Mouse (Mus musculus) neural tube, embryonic 10.5 days (tissue): ENCODE measurements at regions not wholly inside any gene's neighbourhood (a gene's known extent, or its start where the extent isn't known, plus 50 kb on each side); places are given as distances from the start of the nearest gene placed in this dataset.

Source experiments
- DNase-seq: peaks from one replicate; pipeline ENCODE4 v3.0.0-alpha.2; 2017; ENCODE audit warnings: low spot score; ENCODE audit errors: extremely low spot score

DNA sequence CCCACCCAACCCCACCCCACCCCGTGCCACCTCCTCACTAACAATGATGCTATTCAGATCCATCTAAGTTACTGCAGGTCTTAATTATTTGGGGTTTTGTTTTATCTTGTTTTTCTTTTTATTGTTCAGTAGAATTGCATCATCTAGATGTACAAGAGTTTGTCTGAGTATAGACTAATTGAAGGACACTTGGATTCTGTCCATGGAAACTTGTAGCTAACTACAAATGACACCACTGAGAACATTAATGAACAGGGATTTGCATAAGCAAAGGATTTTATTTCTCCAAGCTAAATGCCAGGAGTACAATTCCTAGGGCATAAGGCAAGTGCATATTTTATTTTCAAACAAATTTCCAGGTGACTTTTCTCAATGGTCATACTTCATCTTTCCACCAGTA lies 318.4 kb upstream of the Slc7a11 start:
- no peak for DNase-seq

DNA sequence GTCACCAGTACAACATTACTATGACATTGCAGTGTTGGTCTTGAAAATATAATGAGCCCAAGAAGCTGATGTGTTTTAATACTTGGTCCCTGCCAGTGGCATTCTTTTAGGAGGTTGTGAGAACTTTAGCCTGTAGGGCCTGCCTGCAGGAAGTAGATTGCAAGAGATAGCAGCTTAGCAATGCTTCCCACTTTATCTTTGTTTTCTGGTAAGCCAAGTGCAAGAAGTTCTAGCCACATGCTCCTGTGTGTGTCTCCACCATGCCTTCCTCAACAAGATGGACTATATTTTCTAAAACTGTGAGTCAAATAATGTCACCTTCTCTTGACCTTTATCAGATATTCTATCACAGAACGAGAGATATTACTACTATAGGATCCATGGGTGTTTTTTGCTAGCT lies 314.7 kb upstream of the Slc7a11 start:
- DNase-seq, result no peak

DNA sequence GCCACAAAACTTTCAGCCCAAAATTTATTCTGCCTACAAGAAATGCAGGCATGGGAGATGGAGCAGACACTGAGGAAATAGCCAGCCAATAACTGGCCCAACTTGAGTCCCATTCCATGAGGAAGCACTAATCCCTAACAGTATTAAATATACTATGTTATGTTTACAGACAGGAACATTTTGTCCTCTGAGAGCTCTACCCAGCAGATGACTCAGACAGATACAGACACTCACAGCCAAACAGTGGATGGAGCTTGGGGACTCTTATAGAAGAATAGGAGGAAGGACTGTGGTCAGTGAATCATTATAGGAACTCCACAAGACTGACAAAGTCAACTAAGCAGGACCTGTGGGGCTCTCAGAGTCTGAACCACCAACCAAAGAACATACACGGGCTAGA lies 293.8 kb upstream of the Slc7a11 start:
- DNase-seq, result no peak

DNA sequence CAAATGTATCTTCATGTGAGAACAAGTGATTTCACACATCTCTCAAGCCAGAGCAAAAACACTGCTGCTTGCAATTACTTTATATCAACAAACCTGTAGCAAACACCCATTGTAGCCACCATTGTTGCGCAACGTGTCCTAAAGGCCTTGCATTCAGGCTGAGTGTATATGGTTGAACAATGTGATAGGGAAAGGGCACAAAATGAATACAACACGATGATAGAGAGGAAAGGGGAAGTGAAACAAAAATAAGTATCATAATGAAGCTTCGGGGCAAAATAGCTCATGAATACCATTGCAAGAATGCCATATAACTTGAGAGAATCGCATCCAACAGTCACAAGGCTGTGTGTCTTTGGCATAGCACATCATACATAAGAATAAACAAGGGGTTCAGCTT lies 275.6 kb upstream of the Slc7a11 start:
- no peak for DNase-seq

DNA sequence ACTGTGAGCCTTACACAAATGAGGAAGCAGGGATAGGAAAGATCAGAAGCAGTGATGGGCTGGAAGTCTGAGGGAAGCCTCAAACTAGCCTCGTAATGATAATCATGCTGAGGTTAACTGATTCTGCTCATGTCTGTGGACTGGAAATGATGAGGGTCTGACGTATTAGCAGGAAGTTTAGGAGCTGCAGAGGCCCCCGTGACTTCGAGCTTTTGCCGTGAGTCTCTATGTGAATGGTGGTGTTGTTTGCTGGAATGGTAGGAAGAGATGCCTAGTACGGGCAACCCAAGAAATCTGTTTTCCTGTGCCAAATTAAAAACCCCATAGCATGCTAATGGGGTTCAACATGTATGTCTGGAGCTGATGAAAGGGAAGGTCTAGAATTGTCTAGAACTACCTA lies 270.0 kb upstream of the Slc7a11 start:
- no peak for DNase-seq

DNA sequence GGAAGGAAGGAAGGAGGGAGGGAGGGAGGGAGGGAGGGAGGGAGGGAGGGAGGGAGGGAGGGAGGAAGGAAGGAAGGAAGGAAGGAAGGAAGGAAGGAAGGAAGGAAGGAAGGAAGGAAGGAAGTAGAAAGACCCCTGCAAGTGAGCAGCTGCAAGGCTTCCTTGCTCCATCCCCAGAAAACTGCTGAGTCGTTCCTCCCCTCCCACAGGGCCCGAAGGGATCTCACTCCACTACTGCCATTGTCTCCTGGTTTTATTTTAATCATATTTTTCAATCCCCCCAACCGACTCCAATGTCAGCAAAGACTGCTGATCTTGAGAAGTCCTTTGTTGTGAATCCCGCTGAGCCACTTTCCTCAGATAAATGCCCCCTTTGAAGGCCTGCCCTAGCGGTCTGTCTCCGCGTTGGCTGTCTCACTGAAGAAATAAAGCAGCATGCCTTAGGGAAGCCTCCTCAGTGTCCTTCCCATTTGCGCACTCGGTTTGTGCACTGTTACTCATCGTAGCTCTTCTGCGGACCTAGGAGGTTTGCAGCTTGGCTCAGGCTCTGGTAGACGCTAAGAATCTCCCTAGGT lies 266.1 kb upstream of the Slc7a11 start:
- DNase-seq, result peak; percentile 21

DNA sequence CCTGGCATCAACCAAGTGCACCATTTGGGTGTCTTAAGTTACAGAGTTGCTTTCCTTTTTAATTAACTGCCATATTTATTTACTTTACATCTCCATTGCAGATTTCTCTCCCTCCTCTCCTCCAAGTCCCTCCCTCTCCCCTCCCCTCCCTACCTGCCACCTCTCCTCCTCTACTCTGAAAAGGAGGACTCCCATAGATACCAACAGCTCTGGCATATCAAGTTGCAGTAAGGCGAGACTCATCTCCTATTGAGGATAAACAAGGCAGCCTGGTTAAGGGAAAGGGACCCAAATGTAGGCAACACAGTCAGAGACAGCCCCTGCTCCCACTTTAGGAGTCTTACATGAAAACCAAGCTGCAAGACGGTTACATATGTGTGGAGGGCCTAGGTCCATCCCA lies 263.3 kb upstream of the Slc7a11 start:
- DNase-seq, result no peak

DNA sequence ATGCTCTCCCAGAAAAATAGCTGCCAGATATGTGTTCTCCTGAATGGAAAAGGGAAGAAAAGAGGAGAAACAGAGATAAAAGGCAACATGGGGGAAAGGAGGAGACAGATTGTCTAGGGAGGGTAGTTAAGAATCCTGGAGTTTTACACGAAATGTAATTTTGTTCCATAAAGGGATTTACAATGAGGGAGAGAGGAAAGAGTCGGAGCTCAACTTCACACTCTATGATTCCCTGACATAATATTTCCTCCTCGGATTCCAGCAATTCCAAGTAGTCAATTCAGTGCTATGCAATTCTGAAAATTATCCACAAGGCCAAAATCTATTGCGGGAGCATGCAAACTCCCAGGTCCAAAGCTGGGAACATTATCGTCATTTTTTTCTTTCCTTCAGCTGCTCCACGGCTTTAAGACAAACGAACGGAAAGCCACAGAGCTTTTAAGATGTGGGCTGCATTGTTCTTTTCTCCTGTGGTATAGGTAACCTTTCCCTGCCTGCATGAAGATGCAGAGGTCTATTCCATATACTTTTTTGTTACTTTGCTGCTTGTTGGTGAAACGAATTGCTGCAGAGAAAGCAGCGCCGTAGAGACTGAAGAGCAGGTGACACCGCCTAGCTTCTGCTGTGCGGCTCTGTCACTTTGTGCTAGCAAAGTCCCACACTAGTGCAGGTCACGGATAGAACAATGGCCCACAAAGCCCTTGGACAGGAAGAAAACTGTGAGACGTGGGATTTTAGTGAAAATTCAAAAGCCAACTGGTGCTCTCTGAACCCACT lies 251.7 kb upstream of the Slc7a11 start:
- DNase-seq, result no peak

DNA sequence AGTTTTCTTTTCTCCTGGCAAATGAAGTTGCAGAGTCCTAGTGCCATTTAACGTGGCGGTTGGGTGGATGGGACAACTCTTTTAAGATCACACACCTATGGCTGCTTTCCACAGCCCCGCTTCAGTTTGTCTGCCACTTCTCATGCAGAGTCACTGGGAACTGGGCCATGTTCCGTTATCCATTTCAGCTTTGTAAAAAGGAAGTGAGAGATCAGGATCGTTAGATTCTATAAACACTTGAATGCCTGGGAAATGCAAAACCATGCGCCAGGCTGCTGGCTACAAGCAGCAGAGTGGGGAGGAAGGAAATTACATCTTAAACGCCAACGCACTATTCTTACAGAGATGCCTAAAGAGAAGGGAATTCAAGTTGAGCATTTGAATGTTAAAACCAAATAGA lies 251.1 kb upstream of the Slc7a11 start:
- no peak for DNase-seq

DNA sequence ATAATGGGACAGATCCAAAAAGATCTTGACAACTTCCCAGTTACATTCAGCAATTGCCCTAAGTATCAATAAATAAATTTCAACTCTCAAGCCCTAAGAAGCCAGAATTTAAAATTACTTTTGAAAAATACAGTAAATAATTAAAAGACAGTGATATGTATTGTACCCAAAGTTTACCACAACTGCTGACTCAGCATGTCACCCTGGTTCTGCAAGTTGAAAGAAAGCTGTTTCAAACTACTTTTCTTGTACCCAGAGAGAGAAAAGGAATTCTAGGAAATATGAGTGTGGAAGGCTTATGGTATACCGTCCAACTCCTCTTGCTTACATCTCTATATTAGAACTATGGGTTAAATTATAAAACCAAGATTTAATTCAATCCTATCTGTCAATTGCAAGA lies 248.9 kb upstream of the Slc7a11 start:
- no peak for DNase-seq

DNA sequence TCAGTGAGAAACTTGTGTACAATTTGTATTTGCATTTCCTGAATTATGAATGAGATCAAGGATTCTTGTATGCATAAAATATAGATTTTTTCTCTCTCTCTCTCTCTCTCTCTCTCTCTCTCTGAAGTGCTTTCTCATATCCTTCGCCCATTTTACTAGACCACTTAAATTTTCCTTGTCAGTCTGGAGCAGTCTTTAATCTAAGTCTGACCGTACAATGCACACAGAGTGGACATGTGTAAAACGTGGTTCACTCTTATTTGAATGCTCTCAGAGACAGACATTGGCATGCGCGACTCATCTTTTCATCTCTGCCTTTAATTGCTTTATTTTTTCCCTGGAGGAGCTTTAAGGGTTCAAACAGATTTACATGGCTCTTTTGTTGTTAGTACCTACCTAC lies 247.3 kb upstream of the Slc7a11 start:
- DNase-seq, result no peak

DNA sequence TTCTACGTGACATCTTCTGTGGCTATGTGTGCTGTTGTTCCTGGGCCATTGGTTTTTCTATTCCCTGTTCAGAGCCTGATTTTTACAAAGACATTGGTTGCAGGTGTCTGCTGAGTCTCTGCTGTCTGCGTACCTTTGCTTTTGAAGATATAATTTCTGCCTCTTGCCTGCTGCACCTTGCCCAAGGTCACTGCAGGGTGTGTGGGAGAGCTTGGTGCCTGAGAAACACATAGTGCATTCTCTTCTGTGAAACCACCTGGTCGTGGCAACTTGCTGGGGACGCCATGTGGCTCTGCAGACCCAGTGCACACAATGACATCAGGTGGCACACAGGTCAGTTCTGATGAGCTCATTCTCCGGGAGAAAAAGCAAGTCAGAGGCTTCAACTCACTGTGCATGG lies 246.0 kb upstream of the Slc7a11 start:
- no peak for DNase-seq

DNA sequence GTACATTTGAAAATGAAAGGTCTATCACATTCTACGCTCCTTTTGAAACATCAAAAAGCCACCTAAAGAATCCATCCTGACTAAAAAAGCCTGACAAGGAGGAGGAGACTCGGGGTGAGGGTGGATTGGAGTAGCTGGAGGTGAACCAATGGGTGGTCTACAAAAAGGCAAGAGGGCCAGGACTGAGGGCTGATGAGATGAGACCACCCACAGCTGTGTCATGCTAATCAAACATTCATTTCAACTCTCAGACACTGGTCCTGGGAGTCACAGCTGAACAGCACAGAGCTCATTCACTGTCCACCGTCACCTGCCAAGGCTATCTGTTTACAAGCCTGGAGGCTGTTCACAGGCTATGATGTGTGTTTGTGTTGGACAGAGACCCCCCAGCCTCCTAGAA lies 244.3 kb upstream of the Slc7a11 start:
- no peak for DNase-seq

DNA sequence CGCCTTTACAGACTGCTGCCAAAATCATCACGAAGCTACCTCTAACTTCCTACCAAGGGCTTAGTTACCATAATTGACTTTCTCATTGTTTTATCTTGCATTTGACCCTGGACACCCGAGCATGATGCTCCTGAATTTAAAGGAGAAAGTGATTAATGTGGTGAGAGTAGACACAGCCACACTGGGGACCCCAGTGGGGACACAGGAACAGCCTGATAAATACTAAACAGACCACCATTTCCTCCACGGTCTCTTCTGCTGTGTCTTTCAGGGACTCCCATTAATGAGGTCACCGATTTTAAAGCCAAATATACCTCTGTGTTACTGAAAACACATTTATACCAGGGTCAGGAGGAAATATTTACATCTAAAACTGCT lies 235.2 kb upstream of the Slc7a11 start:
- no peak for DNase-seq

DNA sequence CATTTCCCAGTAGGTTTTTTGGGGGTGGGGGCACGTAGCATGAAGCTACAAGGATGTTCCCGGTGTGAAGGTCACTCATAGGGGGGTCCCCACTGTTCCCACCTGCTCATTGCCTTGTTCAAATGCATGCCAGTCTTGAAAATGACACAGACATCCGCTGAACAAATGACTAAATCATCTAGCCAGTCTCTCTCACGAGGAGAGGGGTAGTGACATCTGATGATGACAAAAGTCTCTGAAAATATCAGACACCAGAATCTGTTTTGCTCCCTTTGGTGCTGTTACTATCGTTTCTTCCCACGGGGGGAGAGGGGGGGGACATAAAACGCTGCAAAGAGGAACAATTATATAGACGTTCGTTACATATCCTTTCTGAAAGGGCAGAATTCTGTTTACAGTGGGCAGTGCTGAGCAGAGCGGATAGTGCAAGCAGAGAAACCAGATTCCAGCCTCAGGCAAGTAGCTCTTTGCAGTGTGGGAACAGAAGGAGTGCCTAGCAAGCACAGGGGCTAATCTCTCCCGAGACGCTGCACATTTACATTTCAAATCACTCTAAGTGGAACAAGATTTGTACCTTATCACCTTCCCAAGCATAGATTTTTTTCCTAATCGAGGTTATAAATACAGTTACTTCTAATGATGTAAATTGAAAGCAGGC lies 234.7 kb upstream of the Slc7a11 start:
- DNase-seq, result no peak

DNA sequence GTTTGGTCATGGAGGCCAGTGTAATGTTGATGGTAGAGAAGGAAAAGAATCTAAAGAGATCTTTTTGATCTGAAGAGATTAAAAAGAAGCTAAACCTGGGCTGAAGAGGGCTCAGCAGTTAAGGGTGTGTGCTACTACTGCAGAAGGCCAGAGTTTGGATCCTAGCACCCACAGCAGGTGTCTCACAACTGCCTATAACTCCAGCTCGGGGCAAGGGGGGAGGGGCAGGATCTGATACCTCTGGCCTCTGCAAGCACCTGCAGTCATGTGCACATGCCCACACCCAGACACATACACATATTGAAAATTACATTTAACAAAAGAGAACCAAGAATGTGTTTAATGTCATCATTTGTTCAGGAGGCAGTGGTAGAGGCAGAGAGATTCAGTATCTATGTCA lies 232.4 kb upstream of the Slc7a11 start:
- no peak for DNase-seq

DNA sequence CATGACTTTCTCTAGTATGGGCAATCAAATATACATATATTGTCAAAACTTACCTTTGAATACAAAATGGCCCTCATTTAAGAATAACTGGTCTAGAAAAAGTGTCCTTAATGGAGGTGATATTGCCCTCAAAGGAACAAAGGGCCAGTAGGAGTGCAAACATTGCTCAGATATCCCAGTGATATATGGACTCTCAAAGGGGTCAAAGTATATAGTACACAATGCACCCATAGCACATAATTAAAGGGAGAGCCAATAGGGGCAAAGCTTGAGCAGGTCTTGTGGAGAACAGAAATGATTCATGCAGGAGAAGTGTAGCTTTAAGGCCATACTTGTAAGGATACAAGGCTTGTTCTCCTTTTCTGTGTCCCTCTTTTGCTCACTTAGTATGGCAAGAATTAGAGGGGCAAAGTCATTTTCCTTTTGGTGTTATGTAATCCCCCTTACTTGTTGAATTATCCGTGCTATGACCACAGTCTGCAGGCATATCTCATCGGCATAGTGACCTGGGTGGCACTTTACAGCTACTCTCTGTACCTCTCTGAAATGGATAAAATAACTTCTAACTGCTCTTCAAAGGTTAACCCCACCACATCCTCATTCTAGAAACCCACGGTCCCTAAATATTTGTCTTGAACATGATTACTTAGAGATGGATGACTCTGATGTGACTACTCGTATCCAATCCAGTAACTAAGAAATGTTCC lies 231.6 kb upstream of the Slc7a11 start:
- no peak for DNase-seq

DNA sequence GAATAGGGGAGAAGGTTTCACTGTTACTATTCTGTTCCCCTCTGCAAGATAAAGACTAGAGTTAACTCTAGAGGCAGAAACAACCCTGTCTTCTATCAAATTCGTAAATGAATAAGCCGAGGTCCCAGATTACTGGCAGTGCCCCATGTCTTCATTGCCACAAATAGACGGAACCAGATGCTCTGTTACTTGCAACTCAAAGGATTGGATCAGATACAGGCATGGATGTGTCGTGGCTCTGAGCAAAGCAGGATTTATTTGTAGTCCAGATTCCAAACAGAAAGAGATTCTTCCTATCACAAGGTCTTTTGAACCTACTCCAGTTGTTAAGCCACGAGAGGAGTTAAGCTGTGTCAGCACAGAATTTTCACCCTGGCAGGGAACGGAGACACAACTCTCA lies 221.9 kb upstream of the Slc7a11 start:
- no peak for DNase-seq

DNA sequence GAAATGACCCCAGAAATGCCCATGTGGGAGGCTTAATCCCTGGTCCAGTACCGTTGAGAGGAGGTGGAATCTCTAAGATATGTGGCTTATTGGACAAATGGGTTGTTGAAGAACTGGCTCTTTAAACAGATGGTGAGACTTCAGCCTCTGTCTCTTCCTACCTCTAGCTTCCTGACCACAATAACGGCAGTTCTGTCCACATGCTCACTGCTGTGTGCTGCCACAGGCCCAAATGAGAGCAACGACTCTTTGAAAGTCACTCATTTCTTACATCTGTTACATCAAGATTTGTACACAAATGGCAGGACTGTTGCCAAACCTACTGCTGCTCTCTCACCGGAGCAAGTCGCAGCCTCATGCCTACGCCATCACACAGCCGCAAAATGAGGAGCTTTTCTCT lies 217.6 kb upstream of the Slc7a11 start:
- DNase-seq, result no peak

DNA sequence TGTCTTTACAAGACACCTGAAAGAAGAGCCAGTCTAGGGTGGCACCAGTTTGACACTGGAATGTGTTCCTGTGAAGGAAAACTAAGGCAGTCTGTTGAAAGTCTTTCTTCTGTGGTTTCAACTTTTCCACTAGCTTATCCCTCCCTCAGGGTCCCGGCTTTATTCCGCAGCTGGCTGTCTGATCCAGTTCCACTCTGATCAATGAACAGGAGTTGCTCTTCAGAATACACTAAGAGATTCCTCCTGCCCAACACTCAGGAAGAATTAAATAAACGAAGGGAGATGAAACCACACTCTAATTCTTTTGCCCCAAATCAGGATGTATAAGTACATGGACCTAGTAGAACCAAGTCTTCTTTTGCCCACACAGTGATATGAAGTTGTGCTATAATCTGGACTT lies 217.2 kb upstream of the Slc7a11 start:
- no peak for DNase-seq

DNA sequence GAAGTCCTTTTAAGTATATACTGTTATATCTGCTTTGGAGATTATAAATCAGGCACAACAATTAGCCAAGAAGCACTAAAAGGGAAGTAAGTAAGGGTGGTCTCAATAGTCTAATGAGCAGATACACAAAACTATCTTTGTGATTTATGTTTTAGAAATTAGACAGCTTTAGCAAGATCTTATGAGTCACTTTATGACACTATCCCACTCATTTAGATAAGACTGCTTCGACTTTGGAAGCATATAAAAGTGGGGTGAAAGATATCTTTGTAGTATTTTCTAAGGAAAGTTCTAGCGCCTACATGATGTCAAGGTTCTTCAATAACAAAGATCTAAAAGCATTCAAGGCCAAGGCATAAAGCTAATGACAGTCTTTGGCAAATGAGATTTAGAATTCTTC lies 214.5 kb upstream of the Slc7a11 start:
- no peak for DNase-seq

DNA sequence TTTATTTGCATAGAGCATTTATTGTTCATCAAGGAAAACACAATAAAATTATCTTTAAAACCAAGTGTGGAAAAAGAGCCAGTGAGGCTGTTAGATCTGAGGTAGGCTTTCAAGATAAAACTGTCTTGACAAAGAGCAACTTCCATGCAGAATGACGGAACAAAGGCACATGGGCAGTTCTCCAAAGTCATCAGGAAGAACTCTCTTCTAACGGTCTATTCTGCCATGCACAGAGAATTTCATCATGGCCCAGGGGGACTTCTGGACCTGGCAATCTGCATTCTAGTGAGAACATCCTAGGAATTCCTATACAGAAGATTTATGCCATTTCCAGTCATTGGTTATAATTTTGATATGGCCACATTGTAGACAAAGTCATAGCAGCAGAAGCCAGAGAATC lies 211.0 kb upstream of the Slc7a11 start:
- no peak for DNase-seq
